Mouse (Mus musculus): ENCODE results near the gene Gm5089.

- no peak for TF ChIP-seq GATA1 (IDR thresholded peaks at IDR 0.05; ENCODE audit: borderline replicate concordance, low read length)
- no peak for TF ChIP-seq CTCF (IDR thresholded peaks at IDR 0.05; ENCODE audit: low read depth, low read length)
These were observed 38.9 kb upstream of the Gm5089 start for GRCm38 (mm10) chr14:122489686-122490414.

All from G1E (cell line).